Mouse (Mus musculus) intestine, postnatal 0 days (tissue): ENCODE measurements at regions not wholly inside any gene's neighbourhood (a gene's known extent, or its start where the extent isn't known, plus 50 kb on each side); places are given as distances from the start of the nearest gene placed in this dataset.
"Not testable (repeated sequence)": the region's sequence is repeated elsewhere in the genome, so short reads cannot be mapped to it uniquely, and the experiment has no call there.

ENCODE experiments used
- ATAC-seq: fragments of 200-750 bp; cut with Nextera tagmentation; 2 replicates; pipeline ENCODE4 v1.8.0; 2017; ENCODE audit warnings: mild to moderate bottlenecking, moderate TSS enrichment, moderate library complexity
- H3K27ac ChIP-seq: fragments of 300-500 bp; sonication (generic); 2 replicates; pipeline ENCODE4 v1.5.1; 2014; ENCODE audit warnings: mild to moderate bottlenecking, low read depth, low read length, moderate library complexity
- H3K27me3 ChIP-seq: fragments of 300-500 bp; sonication (generic); replicated peaks from 2 replicates; pipeline ENCODE4 v1.6.1; 2014; ENCODE audit warnings: low read length, mixed read lengths; ENCODE audit not compliant: control insufficient read depth, insufficient read depth
- H3K36me3 ChIP-seq: fragments of 300-500 bp; sonication (generic); 2 replicates; pipeline ENCODE4 v1.6.1; 2014; ENCODE audit warnings: mild to moderate bottlenecking, moderate library complexity; ENCODE audit not compliant: control insufficient read depth, insufficient read depth
- H3K4me1 ChIP-seq: fragments of 300-500 bp; sonication (generic); replicated peaks from 2 replicates; pipeline ENCODE4 v1.6.1; 2014; ENCODE audit warnings: antibody characterized with exemption, low read length, mixed read lengths; ENCODE audit not compliant: control insufficient read depth, insufficient read depth
- H3K4me2 ChIP-seq: fragments of 300-500 bp; sonication (generic); replicated peaks from 2 replicates; pipeline ENCODE4 v1.6.1; 2014; ENCODE audit warnings: low read depth, mild to moderate bottlenecking, moderate library complexity
- H3K4me3 ChIP-seq: fragments of 300-500 bp; sonication (generic); 2 replicates; pipeline ENCODE4 v1.5.1; 2014; ENCODE audit warnings: low read depth, low read length
- H3K9ac ChIP-seq: fragments of 300-500 bp; sonication (generic); 2 replicates; pipeline ENCODE4 v1.6.1; 2014; ENCODE audit warnings: mild to moderate bottlenecking, low read depth, low read length
- H3K9me3 ChIP-seq: fragments of 300-500 bp; sonication (generic); 2 replicates; pipeline ENCODE4 v1.6.1; 2016; ENCODE audit warnings: mixed run types; ENCODE audit not compliant: control insufficient read depth
- CTCF ChIP-seq: sonication (generic); IDR thresholded peaks from 2 replicates; pipeline ENCODE4 v1.5.1; 2016; ENCODE audit warnings: low read depth, mild to moderate bottlenecking, control low read depth, antibody characterized with exemption, moderate library complexity
- WGBS: fragments of 180-500 bp; shearing (Covaris S2); extraction: QIAGEN DNeasy Blood & Tissue Kit; methylation state at CpG from one replicate; pipeline ENCODE4 v1.1.7; 2014; 5-methylcytosine and 5-hydroxymethylcytosine counted together

DNA sequence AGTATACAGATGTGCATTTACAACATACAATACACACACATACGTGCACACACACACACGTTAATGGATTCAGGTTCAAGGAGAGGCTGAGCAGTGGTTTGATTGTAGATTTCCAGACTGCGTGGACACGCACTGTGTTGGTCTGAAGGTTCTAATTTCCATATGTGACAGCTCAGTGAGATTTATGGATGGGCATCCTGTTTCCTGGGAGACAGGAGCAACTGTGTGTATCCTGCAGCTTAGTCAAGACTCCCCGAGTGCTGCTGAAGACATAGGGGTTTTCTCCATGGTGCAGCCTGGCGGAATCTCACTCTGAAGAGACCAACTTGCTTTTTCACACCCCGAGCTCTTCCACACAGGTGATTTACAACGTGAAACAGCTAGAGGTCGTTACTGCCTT lies 119.3 kb upstream of the Foxk1 start:
- ATAC-seq = no peak
- WGBS = 57% methylated on average over 9 of the region's 9 CpGs
- H3K36me3 ChIP-seq = no peaks in the 10 kb centered on the region
- H3K27me3 ChIP-seq = no peaks in the 10 kb centered on the region
- no peak overlapping the region for H3K27ac ChIP-seq
- no peak for TF ChIP-seq CTCF
- no peak overlapping the region for H3K4me3 ChIP-seq
- no peaks in the 10 kb centered on the region for H3K9me3 ChIP-seq
- H3K4me1 ChIP-seq = no peaks in the 10 kb centered on the region
- no peak overlapping the region for H3K4me2 ChIP-seq
- H3K9ac ChIP-seq = no peak overlapping the region

GRCm38 (mm10) chr5:142287981-142288380 lies 113.3 kb upstream of the Foxk1 start:
- WGBS = 76% methylated on average over 2 of the region's 2 CpGs
- H3K36me3 ChIP-seq = no peaks in the 10 kb centered on the region
- H3K4me1 ChIP-seq = no peaks in the 10 kb centered on the region
- ATAC-seq = no peak
- H3K27ac ChIP-seq = no peak overlapping the region
- no peak overlapping the region for H3K4me2 ChIP-seq
- no peak overlapping the region for H3K4me3 ChIP-seq
- H3K9ac ChIP-seq = no peak overlapping the region
- no peaks in the 10 kb centered on the region for H3K27me3 ChIP-seq
- no peak for TF ChIP-seq CTCF
- no peaks in the 10 kb centered on the region for H3K9me3 ChIP-seq

GRCm38 (mm10) chr5:142291451-142291850 lies 109.8 kb upstream of the Foxk1 start:
- no peak for ATAC-seq
- WGBS = 89% methylated on average over 10 of the region's 10 CpGs
- no peak for TF ChIP-seq CTCF
- H3K27ac ChIP-seq = no peak overlapping the region
- H3K27me3 ChIP-seq = no peaks in the 10 kb centered on the region
- H3K4me2 ChIP-seq = no peak overlapping the region
- H3K9ac ChIP-seq = no peak overlapping the region
- H3K36me3 ChIP-seq = no peaks in the 10 kb centered on the region
- no peaks in the 10 kb centered on the region for H3K4me1 ChIP-seq
- H3K9me3 ChIP-seq = no peaks in the 10 kb centered on the region
- H3K4me3 ChIP-seq = no peak overlapping the region

DNA sequence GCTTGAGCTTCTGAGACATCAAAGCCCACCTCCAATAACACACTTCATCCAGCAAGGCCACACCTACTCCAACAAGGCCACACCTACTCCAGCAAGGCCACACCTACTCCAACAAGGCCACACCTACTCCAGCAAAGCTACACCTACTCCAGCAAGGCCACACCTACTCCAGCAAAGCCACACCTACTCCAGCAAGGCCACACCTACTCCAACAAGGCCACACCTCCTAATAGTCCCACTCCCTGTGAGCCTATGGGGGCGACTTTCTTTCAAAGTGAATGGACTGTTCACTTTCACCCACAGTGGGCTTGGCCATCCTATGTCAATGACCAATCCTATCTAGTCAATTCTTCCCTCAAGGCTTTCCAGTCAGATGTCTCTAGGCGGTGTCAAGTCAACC lies 104.9 kb upstream of the Foxk1 start:
- H3K4me1 ChIP-seq, H3K9ac ChIP-seq, ATAC-seq, H3K36me3 ChIP-seq, H3K4me3 ChIP-seq, H3K27ac ChIP-seq, H3K9me3 ChIP-seq, H3K27me3 ChIP-seq, H3K4me2 ChIP-seq: not testable (repeated sequence)
- WGBS = 89% methylated on average over 2 of the region's 2 CpGs

DNA sequence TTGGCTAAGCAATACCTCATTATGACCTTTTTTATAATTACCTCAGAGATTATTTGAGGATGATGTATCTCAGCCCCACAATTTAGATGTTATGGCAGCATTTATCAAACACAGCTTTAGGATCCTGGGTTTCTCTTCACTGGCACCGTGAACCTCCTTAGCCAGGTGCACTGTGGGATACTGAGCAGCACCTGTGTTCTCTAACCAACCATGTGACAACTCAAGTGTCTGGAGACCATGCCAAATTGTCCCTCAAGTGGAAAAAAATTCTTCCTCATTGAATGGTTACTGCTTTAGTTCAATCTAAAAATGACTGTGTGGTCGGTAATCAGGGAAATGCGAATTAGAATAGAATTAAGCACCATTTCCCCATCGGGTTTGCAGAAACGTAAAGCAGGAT lies 101.7 kb upstream of the Foxk1 start:
- Histone ChIP-seq H3K4me1 (no peaks in the 10 kb centered on the region), H3K9me3 (no peaks in the 10 kb centered on the region), H3K4me3 (no peak overlapping the region), H3K27me3 (no peaks in the 10 kb centered on the region), H3K4me2 (no peak overlapping the region), H3K36me3 (no peaks in the 10 kb centered on the region), H3K9ac (no peak overlapping the region), H3K27ac (no peak overlapping the region)
- 92% methylated on average over 5 of the region's 5 CpGs for WGBS
- no peak for TF ChIP-seq CTCF
- no peak for ATAC-seq

GRCm38 (mm10) chr5:142308511-142308910 lies 92.8 kb upstream of the Foxk1 start:
- no peak overlapping the region for H3K27ac ChIP-seq
- H3K9ac ChIP-seq = no peak overlapping the region
- H3K4me2 ChIP-seq = no peak overlapping the region
- no peaks in the 10 kb centered on the region for H3K9me3 ChIP-seq
- no peak for ATAC-seq
- no peak overlapping the region for H3K4me3 ChIP-seq
- no peaks in the 10 kb centered on the region for H3K27me3 ChIP-seq
- H3K4me1 ChIP-seq = no peaks in the 10 kb centered on the region
- WGBS = 93% methylated on average over 3 of the region's 3 CpGs
- TF ChIP-seq CTCF = no peak
- no peaks in the 10 kb centered on the region for H3K36me3 ChIP-seq

GRCm38 (mm10) chr5:142313944-142314343 lies 87.4 kb upstream of the Foxk1 start:
- H3K9ac ChIP-seq = no peak overlapping the region
- ATAC-seq = no peak
- no peak for TF ChIP-seq CTCF
- no peaks in the 10 kb centered on the region for H3K36me3 ChIP-seq
- H3K27ac ChIP-seq = no peak overlapping the region
- H3K4me3 ChIP-seq = no peak overlapping the region
- H3K4me2 ChIP-seq = no peak overlapping the region
- H3K27me3 ChIP-seq = no peaks in the 10 kb centered on the region
- H3K9me3 ChIP-seq = no peaks in the 10 kb centered on the region
- WGBS = 48% methylated on average over 8 of the region's 8 CpGs
- no peaks in the 10 kb centered on the region for H3K4me1 ChIP-seq
